In genomic region chr13:71369832-71370231, GRCm38 (mm10) we compare ENCODE assay signal across 29 mouse cellular contexts.
"Had no signal": no experiment of that assay in that cellular context is flagged by ENCODE, and none has a peak within 500 bp of the region (broad histone marks: within the 10 kb centered on the region; RNA-seq: fewer than 3 reads in every experiment).

No protein-coding gene starts in this region.

- H3K4me1 ChIP-seq: embryonic facial prominence, embryonic 12.5 days; embryonic facial prominence, embryonic 13.5 days; forebrain, embryonic 15.5 days had no signal

- H3K36me3 ChIP-seq: embryonic facial prominence, embryonic 10.5 days; embryonic facial prominence, embryonic 12.5 days; embryonic facial prominence, embryonic 13.5 days; embryonic facial prominence, embryonic 15.5 days; forebrain, embryonic 10.5 days; forebrain, embryonic 12.5 days; forebrain, embryonic 15.5 days; heart, embryonic 10.5 days had no signal

- ATAC-seq: forebrain, embryonic 13.5 days; forebrain, embryonic 14.5 days; forebrain, embryonic 15.5 days; forebrain, embryonic 16.5 days; forebrain, postnatal 0 days had no signal

- H3K4me2 ChIP-seq: embryonic facial prominence, embryonic 12.5 days; embryonic facial prominence, embryonic 13.5 days; embryonic facial prominence, embryonic 15.5 days; forebrain, embryonic 12.5 days; forebrain, embryonic 13.5 days; forebrain, embryonic 15.5 days had no signal

- H3K4me3 ChIP-seq: embryonic facial prominence, embryonic 10.5 days; embryonic facial prominence, embryonic 12.5 days; embryonic facial prominence, embryonic 13.5 days; embryonic facial prominence, embryonic 15.5 days; erythroblast, embryonic 14.5 days; forebrain, embryonic 10.5 days; forebrain, embryonic 12.5 days; forebrain, embryonic 13.5 days; forebrain, embryonic 15.5 days; gastrocnemius, adult 2 months; heart, adult 2 months; heart, embryonic 10.5 days had no signal

- H3K27me3 ChIP-seq: embryonic facial prominence, embryonic 12.5 days; embryonic facial prominence, embryonic 13.5 days; embryonic facial prominence, embryonic 15.5 days had no signal

- H3K9me3 ChIP-seq: embryonic facial prominence, embryonic 10.5 days; embryonic facial prominence, embryonic 12.5 days; embryonic facial prominence, embryonic 13.5 days; embryonic facial prominence, embryonic 15.5 days; forebrain, embryonic 10.5 days; forebrain, embryonic 12.5 days; forebrain, embryonic 13.5 days; forebrain, embryonic 15.5 days; heart, embryonic 10.5 days had no signal

- H3K27ac ChIP-seq: embryonic facial prominence, embryonic 10.5 days; embryonic facial prominence, embryonic 12.5 days; embryonic facial prominence, embryonic 13.5 days; embryonic facial prominence, embryonic 15.5 days; forebrain, embryonic 10.5 days; forebrain, embryonic 12.5 days; forebrain, embryonic 13.5 days; forebrain, embryonic 15.5 days; gastrocnemius, adult 2 months; heart, adult 2 months; heart, embryonic 10.5 days had no signal

- DNase-seq: cerebellum, adult 2 months; cerebellum, adult 8-10 months; cerebellum, adult 9-10 months; cerebellum, adult 9-11 months; cerebellum, postnatal 10 days; cerebellum, postnatal 14 days; cerebellum, postnatal 25 days; cerebellum, postnatal 36 days; embryo, embryonic 11 days; forebrain, postnatal 0 days; gastrocnemius, adult 2 months; gastrocnemius, postnatal 10 days; gastrocnemius, postnatal 14 days; gastrocnemius, postnatal 25 days; gastrocnemius, postnatal 36 days; heart, adult 11 months; heart, adult 2 months had no signal

- H3K9ac ChIP-seq: embryonic facial prominence, embryonic 12.5 days; embryonic facial prominence, embryonic 13.5 days; embryonic facial prominence, embryonic 15.5 days; forebrain, embryonic 12.5 days; forebrain, embryonic 13.5 days; forebrain, embryonic 15.5 days; forebrain, postnatal 0 days had no signal
